21 mouse cellular contexts compared by ENCODE assay signal in the genomic region with DNA sequence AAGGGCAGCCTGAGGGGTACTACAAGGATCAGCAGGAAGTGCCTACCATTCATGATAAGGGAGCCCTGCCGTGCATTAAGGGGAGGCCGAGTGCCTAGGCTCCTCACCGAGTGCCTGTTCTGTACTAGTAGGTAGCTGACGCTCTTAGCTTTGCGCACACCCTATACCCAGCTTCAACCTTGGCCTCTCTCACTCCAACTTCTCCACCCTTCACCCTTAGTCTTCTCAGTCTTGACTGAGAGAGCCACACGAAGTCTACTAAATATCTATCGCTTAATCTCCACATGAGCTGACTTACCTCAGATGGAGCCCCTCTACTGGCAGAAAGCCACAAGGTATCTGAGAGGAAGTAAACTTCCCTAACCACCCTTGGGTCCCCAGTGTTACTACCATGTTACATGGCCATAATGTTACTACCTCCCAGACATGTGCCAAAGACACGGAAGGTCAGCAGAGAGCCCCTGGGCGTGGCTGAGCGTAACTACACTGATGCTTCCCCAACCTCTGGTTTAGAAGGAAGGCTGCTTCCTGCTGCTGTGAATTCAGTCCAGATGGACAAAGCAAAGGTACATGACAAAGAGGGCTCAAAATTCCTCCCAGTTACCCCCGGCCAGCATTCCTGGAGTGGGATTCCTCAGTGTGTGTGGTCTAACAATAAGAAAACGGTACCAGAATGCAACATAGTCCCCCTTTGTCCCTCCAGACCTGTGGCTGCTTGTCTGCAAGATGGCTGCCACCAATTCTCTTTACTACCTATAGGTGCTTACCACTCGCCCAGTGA.
DNase-seq lines count a peak whose midpoint lies in the region; ATAC-seq and TF ChIP-seq lines count a peak whose summit lies in the region.
"Had no signal": no experiment of that assay in that cellular context is flagged by ENCODE, and none has a peak within 500 bp of the region (broad histone marks: within the 10 kb centered on the region; RNA-seq: fewer than 3 reads in every experiment).

No protein-coding gene starts in this region.

- TF ChIP-seq CTCF in MEL (IDR thresholded peaks at IDR 0.05 in 2 of 3, conservative IDR thresholded peaks at IDR 0.05 in 1 of 3; ENCODE audit: control insufficient read depth in 1 of 3, insufficient read depth in 1 of 3, low read depth in 2 of 3, low read length in 3 of 3, poor library complexity in 1 of 3, severe bottlenecking in 1 of 3), result no peak

- no peak overlapping the region for H3K4me2 ChIP-seq in liver, embryonic 11.5 days
- no peak overlapping the region for H3K4me2 ChIP-seq in hindbrain, embryonic 11.5 days (replicated peaks; ENCODE audit: low read depth, low read length)
- H3K4me2 ChIP-seq: heart, embryonic 11.5 days; hindbrain, embryonic 14.5 days; limb, embryonic 15.5 days; lung, embryonic 14.5 days; midbrain, embryonic 11.5 days had no signal

- no peaks in the 10 kb centered on the region for H3K36me3 ChIP-seq in liver, embryonic 11.5 days (ENCODE audit: control insufficient read depth, insufficient read depth, low read length)
- H3K36me3 ChIP-seq in MEL (ENCODE audit: control insufficient read depth in 1 of 2, insufficient read depth in 2 of 2, low read length in 2 of 2), result peaks cover 0 to 29% of the 10 kb centered on the region in 2 experiments; a peak in 2 of 4 replicates
- peaks cover 71% of the 10 kb centered on the region for H3K36me3 ChIP-seq in megakaryocyte, embryonic 14.5 days (replicated peaks; ENCODE audit: low read length)
- 0 out of 2 replicates have a peak, but pooled peaks cover 2% of the 10 kb centered on the region for H3K36me3 ChIP-seq in hindbrain, embryonic 11.5 days (ENCODE audit: control insufficient read depth, insufficient read depth, low read length)
- H3K36me3 ChIP-seq: limb, embryonic 15.5 days had no signal

- H3K4me3 ChIP-seq in liver, embryonic 11.5 days (ENCODE audit: low read depth, low read length), result no peak overlapping the region
- peak overlapping the region in 1 of 2 experiments; percentile 31; a peak in 2 of 4 replicates for H3K4me3 ChIP-seq in MEL (ENCODE audit: control insufficient read depth in 1 of 2, insufficient read depth in 1 of 2, low read depth in 2 of 2, low read length in 2 of 2)
- peak overlapping the region; percentile 74 for H3K4me3 ChIP-seq in megakaryocyte, embryonic 14.5 days (replicated peaks)
- no peak overlapping the region for H3K4me3 ChIP-seq in hindbrain, embryonic 11.5 days (ENCODE audit: low read depth, low read length)
- H3K4me3 ChIP-seq: limb, embryonic 15.5 days had no signal

- no peaks in the 10 kb centered on the region for H3K9me3 ChIP-seq in liver, embryonic 11.5 days (ENCODE audit: control insufficient read depth, low read length)
- no peaks in the 10 kb centered on the region for H3K9me3 ChIP-seq in MEL (replicated peaks; ENCODE audit: insufficient read depth, low read length)
- H3K9me3 ChIP-seq in megakaryocyte, embryonic 14.5 days, result peaks cover 4% of the 10 kb centered on the region; the same call in 1 of the 2 replicates
- H3K9me3 ChIP-seq in hindbrain, embryonic 11.5 days (ENCODE audit: control insufficient read depth, low read length), result no peaks in the 10 kb centered on the region
- H3K9me3 ChIP-seq: limb, embryonic 15.5 days had no signal

- 67% methylated on average over 13 of the region's 13 CpGs for WGBS in liver, embryonic 11.5 days
- WGBS in hindbrain, embryonic 11.5 days, result 88% methylated on average over 13 of the region's 13 CpGs

- no peak for DNase-seq in liver, embryonic 11.5 days (ENCODE audit: low spot score)
- DNase-seq in liver (no peak), MEL (ENCODE audit: low read depth, low spot score) (peak; percentile 85), R1 (ENCODE audit: low read depth, low spot score) (peak; percentile 62)
- DNase-seq in adrenal gland, postnatal 10 days, result no peak
- DNase-seq in hindbrain, embryonic 11.5 days (ENCODE audit: low spot score), result no peak
- DNase-seq: adrenal gland, adult 2 months; cerebellum, adult 11-12 months; cerebellum, postnatal 10 days; kidney, adult 18-20 months; left cerebral cortex, postnatal 4 days; lung, embryonic 14.5 days; lung, postnatal 36 days; thymus, adult 2 months had no signal

- no peak for TF ChIP-seq RAD21 in MEL (IDR thresholded peaks at IDR 0.05; ENCODE audit: low read depth, low read length)

- H3K27me3 ChIP-seq in liver, embryonic 11.5 days (replicated peaks; ENCODE audit: control insufficient read depth, insufficient read depth, low read length), result 0 out of 2 replicates have a peak, but pooled peaks cover 2% of the 10 kb centered on the region
- no peaks in the 10 kb centered on the region for H3K27me3 ChIP-seq in MEL (ENCODE audit: control insufficient read depth in 1 of 2, insufficient read depth in 2 of 2, low read length in 2 of 2)
- H3K27me3 ChIP-seq in megakaryocyte, embryonic 14.5 days (replicated peaks), result no peaks in the 10 kb centered on the region
- no peaks in the 10 kb centered on the region for H3K27me3 ChIP-seq in hindbrain, embryonic 11.5 days (ENCODE audit: control insufficient read depth, insufficient read depth, low read length)

- peak overlapping the region; percentile 38; the same call in 1 of the 2 replicates for H3K27ac ChIP-seq in liver, embryonic 11.5 days (ENCODE audit: low read depth, low read length)
- H3K27ac ChIP-seq in MEL (ENCODE audit: control insufficient read depth, low read depth, low read length), result peak overlapping the region; percentile 99
- no peak overlapping the region for H3K27ac ChIP-seq in hindbrain, embryonic 11.5 days (ENCODE audit: low read depth, low read length)
- H3K27ac ChIP-seq: hindbrain, embryonic 14.5 days; kidney, postnatal 0 days; limb, embryonic 15.5 days had no signal

- peak overlapping the region; percentile 34; the same call in 1 of the 2 replicates for H3K9ac ChIP-seq in liver, embryonic 11.5 days (ENCODE audit: low read depth, low read length)
- H3K9ac ChIP-seq in MEL (ENCODE audit: control insufficient read depth, low read depth, low read length, poor library complexity, severe bottlenecking), result peak overlapping the region; percentile 54
- H3K9ac ChIP-seq in hindbrain, embryonic 11.5 days (ENCODE audit: low read depth, low read length), result no peak overlapping the region
- H3K9ac ChIP-seq: hindbrain, embryonic 14.5 days; limb, embryonic 15.5 days; lung, embryonic 14.5 days had no signal

- peak; percentile 41; the same call in 1 of the 2 replicates for ATAC-seq in liver, embryonic 11.5 days (replicated peaks; ENCODE audit: low FRiP score)
- ATAC-seq in hindbrain, embryonic 11.5 days (ENCODE audit: low FRiP score), result no peak
- ATAC-seq: inflammation-experienced regulatory T-cells, adult 6 months had no signal

- no peaks in the 10 kb centered on the region for H3K79me2 ChIP-seq in MEL (ENCODE audit: control insufficient read depth, insufficient read depth, low read length, poor library complexity)

- TF ChIP-seq EP300 in MEL (IDR thresholded peaks at IDR 0.05; ENCODE audit: low read depth in 1 of 2, low read length in 2 of 2), result peak; percentile 61 to 76

- H3K4me1 ChIP-seq in liver, embryonic 11.5 days (replicated peaks; ENCODE audit: control insufficient read depth, insufficient read depth, low read length), result peaks cover 28% of the 10 kb centered on the region
- peaks cover 17 to 55% of the 10 kb centered on the region in 2 experiments for H3K4me1 ChIP-seq in MEL (ENCODE audit: control insufficient read depth in 1 of 2, insufficient read depth in 2 of 2, low read length in 2 of 2)
- H3K4me1 ChIP-seq in megakaryocyte, embryonic 14.5 days, result peaks cover 57% of the 10 kb centered on the region
- H3K4me1 ChIP-seq in hindbrain, embryonic 11.5 days (replicated peaks; ENCODE audit: control insufficient read depth, insufficient read depth, low read length), result no peaks in the 10 kb centered on the region; the same call in 1 of the 2 replicates

- TF ChIP-seq POLR2A in MEL (IDR thresholded peaks at IDR 0.05; ENCODE audit: control insufficient read depth in 1 of 2, insufficient read depth in 1 of 2, low read depth in 1 of 2, low read length in 2 of 2, poor library complexity in 1 of 2), result peak in 1 of 2 experiments; percentile 61; a peak in 2 of 4 replicates

TF ChIP-seq in MEL, 35 proteins besides CTCF, POLR2A, EP300 and RAD21 (continues in another document):
- TF ChIP-seq MAZ (IDR thresholded peaks at IDR 0.05; ENCODE audit: low read depth, low read length) (peak; percentile 85), POLR2AphosphoS2 (IDR thresholded peaks at IDR 0.05; ENCODE audit: low read length) (0 out of 2 replicates have a peak, but pooled peaks have one; percentile 77), MXI1 (IDR thresholded peaks at IDR 0.05; ENCODE audit: low read depth, low read length) (peak; percentile 48; the same call in 1 of the 2 replicates), CHD1 (IDR thresholded peaks at IDR 0.05; ENCODE audit: low read depth, low read length) (0 out of 2 replicates have a peak, but pooled peaks have one; percentile 30), GATA1 (IDR thresholded peaks at IDR 0.05; ENCODE audit: low read depth, low read length) (peak; percentile 72), GABPA (IDR thresholded peaks at IDR 0.05; ENCODE audit: low read depth, low read length) (no peak), ZKSCAN1 (IDR thresholded peaks at IDR 0.05; ENCODE audit: low read depth, low read length) (no peak), ZC3H11A (IDR thresholded peaks at IDR 0.05; ENCODE audit: low read depth, low read length) (no peak), UBTF (IDR thresholded peaks at IDR 0.05; ENCODE audit: borderline replicate concordance, insufficient read depth, low read depth, low read length) (no peak), ZNF384 (IDR thresholded peaks at IDR 0.05; ENCODE audit: low read depth, low read length) (peak; percentile 54; the same call in 1 of the 2 replicates), MEF2A (IDR thresholded peaks at IDR 0.05; ENCODE audit: extremely low read depth, insufficient replicate concordance, low read depth, low read length, poor library complexity, severe bottlenecking) (no peak), MYC (IDR thresholded peaks at IDR 0.05; ENCODE audit: low read depth, low read length) (peak; percentile 82), SIN3A (IDR thresholded peaks at IDR 0.05; ENCODE audit: low read length) (peak; percentile 72), USF1 (IDR thresholded peaks at IDR 0.05; ENCODE audit: low read depth, low read length) (no peak), HCFC1 (IDR thresholded peaks at IDR 0.05; ENCODE audit: low read depth, low read length) (peak; percentile 40; the same call in 1 of the 2 replicates), BHLHE40 (IDR thresholded peaks at IDR 0.05; ENCODE audit: borderline replicate concordance, low read depth, low read length) (peak; percentile 42; the same call in 1 of the 2 replicates), NRF1 (IDR thresholded peaks at IDR 0.05; ENCODE audit: insufficient read depth, low read depth, low read length, poor library complexity, severe bottlenecking) (no peak), TAL1 (IDR thresholded peaks at IDR 0.05; ENCODE audit: low read length) (peak; percentile 60), KAT2A (conservative IDR thresholded peaks at IDR 0.05; ENCODE audit: low read depth, low read length) (no peak; the same call in 1 of the 2 replicates), TBP (IDR thresholded peaks at IDR 0.05; ENCODE audit: low read depth, low read length) (peak; percentile 53), SMC3 (IDR thresholded peaks at IDR 0.05; ENCODE audit: low read depth, low read length) (no peak)

Comparison
In these comparisons a context has a peak if more than half of its experiments do, and no peak if none do; other contexts are left out.
1. DNase-seq: peak in MEL (single experiment) and R1 (single experiment); none in liver, embryonic 11.5 days (single experiment), liver (single experiment), adrenal gland, postnatal 10 days (single experiment) and hindbrain, embryonic 11.5 days (single experiment).